Mouse (Mus musculus): ENCODE data around the gene Mpig6b.

GRCm38 (mm10) chr17:35060071-35060470 lies 5.9 kb downstream of the Mpig6b start:
- TF ChIP-seq USF1 (IDR thresholded peaks at IDR 0.05; ENCODE audit: low read depth) (no peak), MYOD1 (IDR thresholded peaks at IDR 0.05; ENCODE audit: control insufficient read depth in 1 of 3, insufficient read length in 2 of 3, low read depth in 2 of 3) (no peak), POLR2A (IDR thresholded peaks at IDR 0.05; ENCODE audit: insufficient read length, low read depth) (no peak), MAX (IDR thresholded peaks at IDR 0.05; ENCODE audit: low read depth) (no peak), TCF3 (IDR thresholded peaks at IDR 0.05; ENCODE audit: insufficient read length, low read depth) (no peak)
